Mouse (Mus musculus) small intestine, adult 2 months (tissue): ENCODE data around the gene Stard7. TPM values are rescaled to one million over a fixed set of nuclear protein-coding genes. Genes with fewer than 3 reads are reported as not detected.

ENCODE experiments used
- H3K27ac ChIP-seq: fragments of 200-500 bp; 2 replicates; pipeline ENCODE4 v1.5.1; 2012; ENCODE audit warnings: low read depth, low read length, control low read depth, inconsistent platforms; ENCODE audit not compliant: insufficient read depth
- H3K27me3 ChIP-seq: fragments of 200-500 bp; 2 replicates; pipeline ENCODE4 v1.6.1; 2012; ENCODE audit warnings: mild to moderate bottlenecking, moderate library complexity, low read length, inconsistent platforms; ENCODE audit not compliant: control insufficient read depth, insufficient read depth
- H3K36me3 ChIP-seq: fragments of 200-500 bp; 2 replicates; pipeline ENCODE4 v1.6.1; 2012; ENCODE audit warnings: mild to moderate bottlenecking, low read length, control low read depth, inconsistent platforms; ENCODE audit not compliant: control insufficient read depth, insufficient read depth
- H3K4me1 ChIP-seq: fragments of 200-500 bp; 2 replicates; pipeline ENCODE4 v1.6.1; 2012; ENCODE audit warnings: low read length, inconsistent platforms, mixed read lengths; ENCODE audit not compliant: control insufficient read depth, insufficient read depth, insufficient read length
- H3K4me3 ChIP-seq: fragments of 200-500 bp; 2 replicates; pipeline ENCODE4 v1.5.1; 2012; ENCODE audit warnings: low read depth, mild to moderate bottlenecking, control low read depth, inconsistent platforms, low read length, moderate library complexity
- CTCF ChIP-seq: fragments of 200-500 bp; IDR thresholded peaks from 2 replicates; pipeline ENCODE4 v1.5.1; 2012; ENCODE audit warnings: low read depth, mild to moderate bottlenecking, control low read depth, inconsistent platforms, low read length, moderate library complexity, mixed read lengths; ENCODE audit not compliant: insufficient replicate concordance, insufficient read length; ENCODE audit errors: extremely low read depth
- POLR2A ChIP-seq: fragments of 200-500 bp; IDR thresholded peaks from 2 replicates; pipeline ENCODE4 v1.6.1; 2012; ENCODE audit warnings: low read depth, mild to moderate bottlenecking, control low read depth, inconsistent platforms, low read length, moderate library complexity
- WGBS: fragments of 180-500 bp; shearing (Covaris S2); methylation state at CpG from one replicate; pipeline ENCODE4 v1.1.7; 2018; 5-methylcytosine and 5-hydroxymethylcytosine counted together
- polyA plus RNA-seq: library from polyadenylated mRNA; depleted of rRNA; stranded (reverse); fragments of >200 nt; gene quantifications from 2 replicates; pipeline ENCODE4 v1.2.3, GENCODE M21; 2012

Gene Stard7
- polyA plus RNA-seq, 1 experiment: 74.3 TPM

DNA sequence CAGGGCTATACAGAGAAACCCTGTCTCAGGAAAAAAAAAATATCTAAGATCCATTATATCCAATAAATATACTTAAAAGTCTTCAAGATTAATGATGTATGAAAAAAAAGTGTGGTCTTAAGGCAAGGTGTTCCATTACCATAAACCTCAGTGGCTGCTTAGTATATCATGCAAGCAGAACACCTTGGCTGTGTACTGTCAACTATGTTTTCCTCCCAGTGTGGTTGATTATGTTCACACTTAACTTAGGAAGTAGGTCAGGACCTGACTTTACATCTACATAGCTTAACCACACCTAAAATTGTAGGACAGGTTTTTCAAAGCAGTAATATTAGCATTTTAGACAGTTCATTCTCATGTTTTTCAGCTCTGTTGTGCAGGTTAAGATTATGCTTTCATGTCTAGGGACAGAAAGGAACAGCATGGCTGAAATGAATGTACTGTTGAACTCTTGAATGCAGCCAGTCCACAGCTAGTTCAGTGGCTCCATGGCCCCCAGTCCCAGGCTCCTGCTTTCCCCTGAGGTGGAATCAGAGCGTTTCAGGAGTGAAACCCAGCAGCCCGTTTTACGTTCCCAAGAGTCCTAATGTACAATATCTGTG, 34.7 kb downstream of the Stard7 start:
- WGBS: 80% methylated on average over 3 of the region's 3 CpGs
- TF ChIP-seq CTCF: no peak
- TF ChIP-seq POLR2A: no peak
- H3K27ac ChIP-seq: no peak overlapping the region
- H3K27me3 ChIP-seq: no peaks in the 10 kb centered on the region
- H3K36me3 ChIP-seq: peaks cover 5% of the 10 kb centered on the region
- H3K4me3 ChIP-seq: no peak overlapping the region
- H3K4me1 ChIP-seq: no peaks in the 10 kb centered on the region

DNA sequence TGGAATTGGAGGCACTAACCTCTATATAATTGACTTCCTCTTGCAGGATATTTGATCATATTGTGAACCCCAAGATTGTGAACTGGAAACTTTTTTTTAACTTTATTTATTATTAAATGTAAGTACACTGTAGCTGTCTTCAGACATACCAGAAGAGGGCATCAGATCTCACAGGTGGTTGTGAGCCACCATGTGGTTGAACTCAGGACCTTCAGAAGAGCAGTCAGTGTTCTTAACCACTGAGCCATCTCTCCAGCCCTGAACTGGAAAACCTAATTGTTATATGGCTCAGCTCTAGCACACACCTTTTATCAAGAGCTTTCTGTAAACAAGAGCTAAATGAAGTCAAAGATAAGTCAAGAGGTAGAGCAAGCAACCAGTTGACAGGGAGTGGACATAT, 36.1 kb downstream of the Stard7 start:
- Histone ChIP-seq H3K4me1 (peaks cover 2% of the 10 kb centered on the region; the same call in 1 of the 2 replicates), H3K27ac (no peak overlapping the region), H3K27me3 (no peaks in the 10 kb centered on the region), H3K36me3 (no peaks in the 10 kb centered on the region; the same call in 1 of the 2 replicates), H3K4me3 (no peak overlapping the region)
- no peak for TF ChIP-seq POLR2A
- TF ChIP-seq CTCF: no peak

DNA sequence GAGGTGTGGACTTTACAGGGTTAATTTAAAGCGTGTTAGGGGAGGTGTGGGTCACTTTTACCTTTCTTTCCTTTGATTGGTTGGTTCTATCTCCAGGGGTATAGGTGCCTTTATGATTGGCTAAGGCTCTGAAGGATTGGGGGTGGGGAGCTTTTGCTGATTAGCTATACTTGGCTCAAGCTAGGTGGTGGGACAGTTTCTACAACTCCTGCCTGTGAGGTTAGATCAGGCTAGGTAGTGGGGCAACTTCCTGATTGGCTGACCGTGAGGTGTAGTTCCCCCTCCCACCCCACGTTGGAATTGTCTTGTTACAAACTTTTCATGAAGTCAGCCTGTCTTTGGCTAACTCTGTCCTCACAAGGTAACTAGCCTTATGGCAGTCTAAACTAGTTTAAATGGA, 37.2 kb downstream of the Stard7 start:
- 41% methylated on average over 3 of the region's 3 CpGs for WGBS
- no peak overlapping the region for H3K27ac ChIP-seq
- TF ChIP-seq POLR2A (no peak), CTCF (no peak)
- peaks cover 2% of the 10 kb centered on the region; the same call in 1 of the 2 replicates for H3K4me1 ChIP-seq
- H3K27me3 ChIP-seq: no peaks in the 10 kb centered on the region
- no peak overlapping the region for H3K4me3 ChIP-seq
- no peaks in the 10 kb centered on the region for H3K36me3 ChIP-seq

DNA sequence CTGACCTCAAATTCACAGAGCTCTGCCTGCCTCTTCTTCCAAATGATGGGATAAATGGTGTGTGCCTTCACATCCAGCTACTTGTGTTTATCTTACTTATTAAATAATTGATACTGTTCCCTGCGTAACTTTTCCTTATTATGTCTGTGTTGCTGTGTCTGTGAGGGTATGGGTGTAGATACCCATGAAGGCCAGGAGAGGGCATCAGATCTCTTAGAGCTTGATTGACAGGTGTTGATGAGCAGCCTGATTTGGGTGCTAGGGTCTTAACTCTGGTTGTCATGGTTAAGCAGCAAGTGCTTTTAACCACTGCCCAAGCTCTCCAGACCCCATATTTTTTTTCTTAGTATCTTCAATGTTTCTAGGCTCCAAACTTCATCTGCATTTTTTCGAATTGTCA, 38.6 kb downstream of the Stard7 start:
- TF ChIP-seq POLR2A (no peak), CTCF (no peak)
- 87% methylated on average over 2 of the region's 2 CpGs for WGBS
- Histone ChIP-seq H3K4me1 (peaks cover 2% of the 10 kb centered on the region; the same call in 1 of the 2 replicates), H3K36me3 (no peaks in the 10 kb centered on the region), H3K27ac (no peak overlapping the region), H3K27me3 (no peaks in the 10 kb centered on the region), H3K4me3 (no peak overlapping the region)

DNA sequence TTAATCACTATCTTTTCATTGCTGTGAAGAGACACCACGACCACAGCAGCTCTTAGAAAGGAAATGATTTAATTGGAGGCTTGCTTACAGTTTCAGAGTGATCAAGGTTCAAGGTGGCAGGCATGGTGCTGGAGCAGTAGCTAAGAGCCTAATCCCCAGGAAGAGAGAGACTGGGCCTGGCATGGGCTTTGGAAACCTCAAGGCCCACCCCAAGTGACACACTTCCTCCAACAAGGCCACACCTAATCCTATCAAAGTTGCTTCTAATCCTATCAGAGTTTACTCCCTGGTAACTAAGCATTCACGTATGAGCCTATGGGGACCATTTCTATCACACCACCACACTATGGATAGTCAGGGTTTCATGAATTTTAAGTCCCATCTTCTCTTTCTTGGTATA, 40.2 kb downstream of the Stard7 start:
- Histone ChIP-seq H3K27ac (no peak overlapping the region), H3K4me1 (peaks cover 2% of the 10 kb centered on the region; the same call in 1 of the 2 replicates), H3K4me3 (no peak overlapping the region), H3K36me3 (no peaks in the 10 kb centered on the region), H3K27me3 (no peaks in the 10 kb centered on the region)
- 23% methylated on average over 2 of the region's 2 CpGs for WGBS
- no peak for TF ChIP-seq CTCF
- TF ChIP-seq POLR2A: no peak

DNA sequence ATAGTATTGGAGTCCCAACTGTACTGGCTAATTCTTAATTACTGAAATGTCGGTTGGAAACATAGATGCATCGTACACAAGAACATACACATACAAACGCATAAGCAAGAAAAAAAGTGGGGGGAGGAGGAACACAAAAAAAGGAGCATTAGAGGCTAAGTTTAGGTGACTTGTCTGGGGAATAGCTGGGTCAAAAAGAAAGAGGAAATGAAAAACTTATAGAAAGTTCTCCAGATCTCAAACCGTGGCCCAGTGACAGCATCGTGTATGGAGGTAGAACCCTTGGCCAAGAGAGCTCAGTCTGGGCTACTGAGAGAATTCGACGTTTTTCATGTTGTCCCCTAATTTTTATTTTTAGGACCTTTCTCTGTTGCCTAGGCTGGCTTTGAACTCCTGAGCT, 40.7 kb downstream of the Stard7 start:
- no peaks in the 10 kb centered on the region for H3K27me3 ChIP-seq
- TF ChIP-seq CTCF: no peak
- no peak overlapping the region for H3K4me3 ChIP-seq
- no peaks in the 10 kb centered on the region for H3K36me3 ChIP-seq
- no peak overlapping the region for H3K27ac ChIP-seq
- H3K4me1 ChIP-seq: peaks cover 2% of the 10 kb centered on the region; the same call in 1 of the 2 replicates
- WGBS: 89% methylated on average over 7 of the region's 7 CpGs

DNA sequence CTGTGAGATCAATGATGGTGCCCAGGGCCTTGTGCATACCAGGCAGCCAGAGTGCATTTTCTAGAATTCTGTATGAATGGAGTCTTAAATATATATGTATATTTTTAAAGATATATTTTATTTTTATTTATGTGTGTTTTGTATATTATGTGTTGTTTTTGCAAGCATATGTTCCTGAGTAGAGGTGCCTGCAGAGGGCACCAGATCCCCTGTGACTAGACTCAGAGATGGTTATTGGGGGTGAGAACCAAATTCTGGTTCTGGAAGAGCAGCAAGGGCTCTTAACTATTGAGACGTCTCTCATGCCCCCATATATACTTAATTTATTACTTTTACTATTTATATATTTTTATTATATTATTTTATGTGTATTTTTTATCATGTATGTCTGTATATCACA, 41.2 kb downstream of the Stard7 start:
- no peak overlapping the region for H3K27ac ChIP-seq
- 78% methylated on average over 1 of the region's 1 CpGs for WGBS

More for the DNA sequence above, 41.2 kb downstream of the Stard7 start:
- no peaks in the 10 kb centered on the region for H3K36me3 ChIP-seq
- TF ChIP-seq POLR2A: no peak
- TF ChIP-seq CTCF: no peak
- H3K4me3 ChIP-seq: no peak overlapping the region
- no peaks in the 10 kb centered on the region for H3K27me3 ChIP-seq
- peaks cover 2% of the 10 kb centered on the region; the same call in 1 of the 2 replicates for H3K4me1 ChIP-seq
